Mouse (Mus musculus) olfactory bulb, adult 2 months (tissue): ENCODE results near the gene Camk2g.

ENCODE experiments used
- CTCF ChIP-seq: fragments of 200-500 bp; IDR thresholded peaks from 2 replicates; pipeline ENCODE4 v1.5.1; 2012; ENCODE audit warnings: low read depth, mild to moderate bottlenecking, low read length, moderate library complexity; ENCODE audit not compliant: insufficient read depth
- POLR2A ChIP-seq: fragments of 200-500 bp; IDR thresholded peaks from 2 replicates; pipeline ENCODE4 v1.6.1; 2012; ENCODE audit warnings: mild to moderate bottlenecking, low read depth, low read length, moderate library complexity; ENCODE audit not compliant: insufficient read depth

- TF ChIP-seq CTCF (no peak), POLR2A (no peak)
These were observed 9.2 kb upstream of the Camk2g start for GRCm38 (mm10) chr14:20802926-20803605.
